Mouse (Mus musculus) cortical plate, adult 2 months (tissue): ENCODE data around the gene Mars2.

Experiments used
- CTCF ChIP-seq: fragments of 200-500 bp; IDR thresholded peaks from 2 replicates; pipeline ENCODE4 v1.5.1; 2011; ENCODE audit warnings: mild to moderate bottlenecking, control low read depth, low read length; ENCODE audit not compliant: insufficient read depth; ENCODE audit errors: extremely low read depth
- POLR2A ChIP-seq: fragments of 200-500 bp; IDR thresholded peaks from 2 replicates; pipeline ENCODE4 v1.6.1; 2011; ENCODE audit warnings: mild to moderate bottlenecking, low read length, control low read depth; ENCODE audit not compliant: insufficient read depth; ENCODE audit errors: extremely low read depth

- TF ChIP-seq CTCF (no peak), POLR2A (no peak)
These were observed 11.6 kb upstream of the Mars2 start for GRCm38 (mm10) chr1:55225398-55225797.
